Mouse (Mus musculus): ENCODE results near the gene Hist1h2ao. TPM values are rescaled to one million over a fixed set of nuclear protein-coding genes. Genes with fewer than 3 reads are reported as not detected.
"Not testable (repeated sequence)": the region's sequence is repeated elsewhere in the genome, so short reads cannot be mapped to it uniquely, and the experiment has no call there.

Gene Hist1h2ao
- polyA plus RNA-seq, 1 experiment from 2014 or later = not detected

DNA sequence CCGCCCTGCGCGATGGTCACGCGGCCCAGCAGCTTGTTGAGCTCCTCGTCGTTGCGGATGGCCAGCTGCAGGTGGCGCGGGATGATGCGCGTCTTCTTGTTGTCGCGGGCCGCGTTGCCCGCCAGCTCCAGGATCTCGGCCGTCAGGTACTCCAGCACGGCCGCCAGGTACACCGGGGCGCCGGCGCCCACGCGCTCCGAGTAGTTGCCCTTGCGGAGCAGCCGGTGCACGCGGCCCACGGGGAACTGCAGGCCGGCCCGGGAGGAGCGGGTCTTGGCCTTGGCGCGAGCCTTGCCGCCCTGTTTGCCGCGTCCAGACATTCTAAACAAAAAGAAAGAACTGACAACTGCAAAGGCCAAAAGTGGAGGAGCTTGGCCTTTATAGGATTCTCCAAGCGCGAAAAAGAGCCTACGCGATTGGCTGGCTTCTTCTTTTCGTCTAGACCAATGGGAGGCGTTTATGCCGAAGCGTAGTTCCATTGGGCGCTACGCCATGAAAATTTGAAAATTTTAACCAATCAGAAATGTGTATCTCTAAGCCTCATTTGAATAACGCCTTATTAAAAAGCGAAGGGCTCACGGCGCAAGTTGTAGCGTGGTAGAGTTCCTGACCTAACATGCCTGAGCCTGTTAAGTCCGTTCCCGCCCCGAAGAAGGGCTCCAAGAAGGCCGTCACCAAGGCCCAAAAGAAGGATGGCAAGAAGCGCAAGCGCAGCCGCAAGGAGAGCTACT, 23.2 kb upstream of the Hist1h2ao start, which contains the start of the genes Hist1h2an and Hist1h2bp:
Hist1h2an (minus strand) TSS at position 320 of the 731 bp plus-strand sequence.
Hist1h2bp (plus strand) TSS at position 563 of the 731 bp plus-strand sequence.
- H3K36me3 ChIP-seq; H3K9me3 ChIP-seq; H3K27me3 ChIP-seq (replicated peaks): not testable (repeated sequence)
- Histone ChIP-seq H3K27ac (peak within 1 kb of the TSS; percentile 68), H3K4me3 (peak within 1 kb of the TSS; percentile 29), H3K4me2 (replicated peaks) (peak within 1 kb of the TSS; percentile 57), H3K4me1 (peaks cover 30% of the 10 kb centered on the region), H3K9ac (peak within 1 kb of the TSS; percentile 44; the same call in 1 of the 2 replicates)
- WGBS = under 1% methylated on average over 44 of the region's 63 CpGs
- ATAC-seq (ENCODE audit: low FRiP score, low read depth) = peak; percentile 93

- Histone ChIP-seq H3K27ac (no peak overlapping the region; the same call in 1 of the 2 replicates), H3K36me3 (no peaks in the 10 kb centered on the region), H3K9me3 (no peaks in the 10 kb centered on the region), H3K4me2 (replicated peaks) (peak overlapping the region; percentile 56), H3K4me1 (peaks cover 24% of the 10 kb centered on the region), H3K27me3 (replicated peaks) (no peaks in the 10 kb centered on the region), H3K4me3 (peak overlapping the region; percentile 13; the same call in 1 of the 2 replicates), H3K9ac (peak overlapping the region; percentile 40; the same call in 1 of the 2 replicates)
- ATAC-seq (ENCODE audit: low FRiP score, low read depth) = peak; percentile 46
- 10% methylated on average over 16 of the region's 21 CpGs for WGBS
These were observed 22.3 kb upstream of the Hist1h2ao start for GRCm38 (mm10) chr13:21787760-21788593.

GRCm38 (mm10) chr13:21789925-21790324, 20.3 kb upstream of the Hist1h2ao start:
- Histone ChIP-seq H3K36me3 (no peaks in the 10 kb centered on the region), H3K4me3 (no peak overlapping the region), H3K9me3 (no peaks in the 10 kb centered on the region), H3K27ac (no peak overlapping the region), H3K9ac (no peak overlapping the region), H3K27me3 (replicated peaks) (no peaks in the 10 kb centered on the region), H3K4me2 (replicated peaks) (no peak overlapping the region), H3K4me1 (peaks cover 16% of the 10 kb centered on the region)
- ATAC-seq (ENCODE audit: low FRiP score, low read depth) = no peak
- 57% methylated on average over 6 of the region's 6 CpGs for WGBS

- peak overlapping the region; percentile 49 for H3K4me2 ChIP-seq (replicated peaks)
- H3K27ac ChIP-seq = no peak overlapping the region
- H3K4me3 ChIP-seq = no peak overlapping the region
- no peaks in the 10 kb centered on the region for H3K27me3 ChIP-seq (replicated peaks)
- WGBS = 5% methylated on average over 18 of the region's 18 CpGs
- H3K4me1 ChIP-seq = peaks cover 16% of the 10 kb centered on the region
- H3K9me3 ChIP-seq = no peaks in the 10 kb centered on the region
- ATAC-seq (ENCODE audit: low FRiP score, low read depth) = no peak
- 0 out of 2 replicates have a peak overlapping the region, but pooled peaks have one; percentile 35 for H3K9ac ChIP-seq
- no peaks in the 10 kb centered on the region for H3K36me3 ChIP-seq
These were observed 19.5 kb upstream of the Hist1h2ao start for GRCm38 (mm10) chr13:21790601-21791283.

DNA sequence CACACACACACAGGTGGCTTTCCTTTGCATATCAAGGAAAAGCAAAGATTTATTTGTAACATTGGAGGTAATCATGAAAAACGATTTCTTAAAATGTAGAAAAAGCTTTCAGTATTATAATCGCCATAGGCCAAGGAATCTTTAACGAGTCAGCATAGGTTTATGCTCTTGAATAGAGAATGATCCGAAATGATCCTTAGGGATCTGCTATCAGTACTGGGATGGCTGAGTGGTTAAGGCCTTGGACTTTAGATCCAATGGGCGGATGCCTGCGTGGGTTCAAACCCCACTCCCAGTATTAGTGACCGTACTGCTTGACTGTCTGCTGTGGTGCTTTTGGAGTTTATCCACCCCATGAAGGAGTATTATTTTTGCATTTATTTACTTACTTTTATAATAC, 14.7 kb upstream of the Hist1h2ao start:
- 93% methylated on average over 7 of the region's 7 CpGs for WGBS
- H3K27ac ChIP-seq = no peak overlapping the region

GRCm38 (mm10) chr13:21797163-21797562, 13.1 kb upstream of the Hist1h2ao start:
- not testable (repeated sequence) for H3K4me3 ChIP-seq; H3K36me3 ChIP-seq; H3K4me2 ChIP-seq (replicated peaks); H3K9ac ChIP-seq; ATAC-seq (ENCODE audit: low FRiP score, low read depth); H3K27me3 ChIP-seq (replicated peaks); H3K9me3 ChIP-seq; H3K27ac ChIP-seq; H3K4me1 ChIP-seq

More for the DNA sequence above, 14.7 kb upstream of the Hist1h2ao start:
- H3K36me3 ChIP-seq = no peaks in the 10 kb centered on the region
- H3K4me1 ChIP-seq = peaks cover 5% of the 10 kb centered on the region; the same call in 1 of the 2 replicates
- no peak overlapping the region for H3K4me3 ChIP-seq
- ATAC-seq (ENCODE audit: low FRiP score, low read depth) = no peak
- H3K9ac ChIP-seq = no peak overlapping the region
- no peak overlapping the region for H3K4me2 ChIP-seq (replicated peaks)
- H3K27me3 ChIP-seq (replicated peaks) = no peaks in the 10 kb centered on the region
- H3K9me3 ChIP-seq = no peaks in the 10 kb centered on the region

- peak; percentile 83 for ATAC-seq (ENCODE audit: low FRiP score, low read depth)
- H3K27ac ChIP-seq; H3K9ac ChIP-seq; H3K4me1 ChIP-seq; H3K4me3 ChIP-seq; H3K36me3 ChIP-seq; H3K9me3 ChIP-seq; H3K4me2 ChIP-seq (replicated peaks); H3K27me3 ChIP-seq (replicated peaks): not testable (repeated sequence)
- no CpG with 5 or more reads among the region's 4 CpGs for WGBS
These were observed 7.2 kb upstream of the Hist1h2ao start for GRCm38 (mm10) chr13:21803058-21803457.

GRCm38 (mm10) chr13:21811074-21811473, 809 bp downstream of the Hist1h2ao start:
- H3K9me3 ChIP-seq; H3K4me1 ChIP-seq; H3K27me3 ChIP-seq (replicated peaks); H3K9ac ChIP-seq; H3K27ac ChIP-seq; H3K4me3 ChIP-seq; H3K36me3 ChIP-seq; H3K4me2 ChIP-seq (replicated peaks): not testable (repeated sequence)
- peak; percentile 46 for ATAC-seq (ENCODE audit: low FRiP score, low read depth)
- WGBS = no CpG with 5 or more reads among the region's 8 CpGs

DNA sequence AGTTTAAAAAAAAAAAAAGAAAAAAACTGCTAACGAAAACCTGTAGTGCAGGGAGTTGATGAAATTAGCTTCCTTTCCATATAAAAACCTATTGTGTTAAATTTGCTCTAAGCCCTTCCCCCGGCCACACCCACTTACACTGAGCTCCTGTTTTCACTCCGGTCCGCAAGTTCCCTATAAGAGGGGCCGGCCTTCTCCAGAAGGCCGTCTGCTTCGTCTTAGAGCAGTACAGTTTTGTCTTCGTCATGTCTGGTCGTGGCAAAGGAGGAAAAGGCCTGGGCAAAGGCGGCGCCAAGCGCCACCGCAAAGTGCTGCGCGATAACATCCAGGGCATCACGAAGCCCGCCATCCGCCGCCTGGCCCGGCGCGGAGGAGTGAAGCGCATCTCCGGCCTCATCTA, 1.3 kb downstream of the Hist1h2ao start, which contains the start of gene Hist1h4m:
Hist1h4m (plus strand) TSS at position 208 of the 400 bp plus-strand sequence.
- not testable (repeated sequence) for H3K4me3 ChIP-seq; H3K36me3 ChIP-seq; H3K4me1 ChIP-seq; H3K9ac ChIP-seq; H3K27me3 ChIP-seq (replicated peaks); H3K9me3 ChIP-seq; H3K27ac ChIP-seq
- peak within 1 kb of the TSS; percentile 48 for H3K4me2 ChIP-seq (replicated peaks)
- ATAC-seq (ENCODE audit: low FRiP score, low read depth) = peak; percentile 35; the same call in 1 of the 2 replicates
- WGBS = no CpG with 5 or more reads among the region's 24 CpGs

DNA sequence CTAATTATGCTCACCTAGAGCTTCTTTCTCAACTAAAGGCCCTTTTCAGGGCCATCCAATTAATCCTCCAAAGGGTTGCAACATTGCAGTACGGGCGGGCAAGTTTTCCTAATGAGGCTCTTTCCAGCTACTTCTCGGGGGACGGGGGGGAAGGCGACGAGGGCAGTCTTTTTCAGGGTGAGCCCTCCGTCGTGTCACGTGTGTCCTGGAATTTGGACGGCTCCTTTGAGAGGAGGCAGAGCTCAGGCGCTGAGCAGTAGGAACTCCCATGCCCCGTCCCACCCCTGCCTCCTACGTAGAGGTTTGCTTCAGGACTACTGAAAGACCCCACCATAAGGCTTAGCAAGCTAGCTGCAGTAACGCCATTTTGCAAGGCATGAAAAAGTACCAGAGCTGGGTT, 1.8 kb downstream of the Hist1h2ao start:
- not testable (repeated sequence) for H3K36me3 ChIP-seq; H3K27ac ChIP-seq; H3K27me3 ChIP-seq (replicated peaks); H3K9me3 ChIP-seq; H3K4me3 ChIP-seq; H3K4me1 ChIP-seq; H3K9ac ChIP-seq
- H3K4me2 ChIP-seq (replicated peaks) = peak overlapping the region; percentile 48
- WGBS = under 1% methylated on average over 14 of the region's 14 CpGs
- peak; percentile 19; the same call in 1 of the 2 replicates for ATAC-seq (ENCODE audit: low FRiP score, low read depth)

GRCm38 (mm10) chr13:21820082-21820890, 10.0 kb downstream of the Hist1h2ao start:
- not testable (repeated sequence) for H3K4me3 ChIP-seq; H3K36me3 ChIP-seq; H3K4me2 ChIP-seq (replicated peaks); H3K27me3 ChIP-seq (replicated peaks); H3K9ac ChIP-seq; H3K9me3 ChIP-seq; H3K4me1 ChIP-seq; H3K27ac ChIP-seq; ATAC-seq (ENCODE audit: low FRiP score, low read depth)
- 69% methylated on average over 6 of the region's 16 CpGs for WGBS

Measured in neural tube, embryonic 12.5 days (tissue).